Mouse (Mus musculus) mouse embryonic stem cell (cell line): Measurements from ENCODE around the gene Fbxl13.

ENCODE experiments used
- in situ Hi-C, 2 experiments: fragments of 300-500 bp; cut with MboI; formaldehyde crosslinking; loops; 1 replicate in 1 of 2; 3 replicates in 1 of 2; pipeline ENCODE4 v1.14.3; 2019 to 2020; ENCODE audit warnings: low sequenced_read_pairs in 2 of 2, low pct_unique_long_range_greater_than_20kb in 1 of 2, mixed read lengths in 1 of 2; ENCODE audit not compliant: unreplicated experiment in 1 of 2

Gene Fbxl13

DNA sequence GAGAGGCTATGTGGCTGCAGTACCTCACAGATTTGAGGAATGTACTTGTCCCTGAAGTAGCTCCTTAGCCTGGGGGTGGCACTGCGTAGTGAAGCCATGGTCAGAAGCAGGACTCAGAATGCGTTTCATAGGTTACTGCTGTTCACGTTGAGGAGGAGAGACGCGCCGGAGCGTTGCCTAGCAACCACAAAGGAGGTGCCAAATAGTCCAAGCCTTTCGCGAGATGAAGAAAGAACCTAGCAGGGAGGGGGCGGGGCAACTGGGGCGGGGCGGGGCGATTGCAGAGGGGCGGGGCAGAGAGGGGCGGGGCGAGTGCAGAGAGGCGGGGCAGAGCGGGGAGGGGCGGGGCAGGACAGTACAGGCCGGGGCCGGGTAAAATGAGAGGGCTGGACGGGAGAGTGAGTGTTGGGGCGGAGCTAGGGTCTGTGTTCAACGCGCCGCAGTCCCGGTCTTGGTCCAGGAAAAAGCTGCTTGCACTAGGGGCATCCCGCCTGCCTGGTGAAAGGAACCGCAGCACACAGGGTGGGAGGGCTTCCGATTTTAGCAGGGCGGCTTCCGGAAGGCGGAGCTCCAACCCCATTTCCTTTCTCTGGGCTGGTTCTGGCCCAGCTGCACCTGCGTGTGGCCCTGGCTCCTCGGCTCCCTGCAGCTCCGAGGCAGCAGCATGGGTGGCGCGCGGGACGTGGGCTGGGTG is at the start of gene Fbxl13, which contains the start of gene Armc10:
Fbxl13 (minus strand) TSS at position 196 of the 694 bp plus-strand sequence.
Armc10 (plus strand) TSS at position 375 of the 694 bp plus-strand sequence.
- in situ Hi-C loops: no loop called here

DNA sequence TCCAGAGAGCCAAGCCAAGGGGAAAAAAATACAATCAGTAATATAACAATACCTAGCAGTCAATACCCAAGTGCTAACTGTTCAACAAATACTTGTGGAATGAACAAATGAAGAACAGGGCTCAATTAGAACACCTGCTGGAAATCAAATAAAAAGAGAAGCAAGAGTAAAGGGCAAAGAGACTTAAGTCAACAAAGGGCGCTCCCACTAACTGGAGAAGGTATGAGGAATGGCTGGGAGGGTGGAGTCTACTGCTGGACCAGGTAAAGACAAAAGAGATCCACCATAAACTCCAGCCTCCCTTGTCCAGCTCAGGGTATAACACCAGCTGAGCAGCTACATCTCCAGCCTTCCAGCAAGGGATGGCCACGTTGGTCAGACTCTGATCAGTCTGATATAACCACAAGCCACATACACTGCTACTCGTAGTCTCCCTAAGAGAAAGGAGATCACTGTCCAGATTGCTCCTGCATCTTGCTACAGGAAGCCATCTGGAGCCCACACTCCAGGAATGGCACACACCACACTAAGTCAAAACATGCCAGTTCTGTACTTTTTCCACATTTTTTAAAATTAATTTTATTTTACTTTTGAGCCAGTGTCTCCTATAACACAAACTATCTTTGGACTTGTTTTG is 49.5 kb upstream of the Fbxl13 start:
- in situ Hi-C loops: no loop called here

DNA sequence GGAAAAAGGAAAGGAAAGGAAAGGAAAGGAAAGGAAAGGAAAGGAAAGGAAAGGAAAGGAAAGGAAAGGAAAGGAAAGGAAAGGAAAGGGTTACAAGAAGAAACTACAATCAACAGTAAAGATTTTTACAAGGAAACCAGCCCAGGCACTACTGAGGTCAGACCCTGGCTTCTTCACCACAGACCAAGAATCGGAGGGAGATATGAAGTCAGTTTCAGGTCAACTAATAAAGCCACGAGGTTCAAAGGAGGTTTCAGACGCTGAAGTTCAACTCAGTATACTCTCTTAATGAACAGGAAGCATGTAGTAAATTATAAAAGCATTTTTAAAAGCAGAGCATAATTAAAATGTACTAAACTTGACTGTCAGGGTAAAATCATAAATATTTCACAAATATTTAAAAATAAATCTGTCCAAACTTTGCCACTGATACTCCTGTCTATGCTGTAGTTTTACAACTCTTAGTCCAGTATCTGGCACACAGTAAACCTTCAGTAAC is 48.0 kb upstream of the Fbxl13 start:
- in situ Hi-C loops: no loop called here

DNA sequence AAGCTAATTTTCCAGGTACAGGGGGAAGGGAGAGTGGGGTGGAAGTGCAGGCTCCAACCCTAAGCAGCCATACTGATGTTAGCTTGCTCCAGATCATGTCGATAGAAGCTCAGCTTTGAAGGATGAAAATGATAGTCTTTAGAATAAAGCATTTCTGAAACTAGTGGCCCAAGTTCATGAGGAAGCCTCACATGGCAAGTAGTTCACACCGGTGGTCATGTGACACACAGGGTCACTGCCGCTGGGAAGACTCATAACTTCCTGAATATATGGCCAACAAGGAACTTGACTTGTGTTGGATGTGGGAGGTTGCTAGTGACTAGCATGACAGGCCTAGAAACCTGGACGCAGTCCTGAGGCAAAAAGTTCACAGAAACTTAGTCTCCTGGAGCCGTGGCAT is 46.8 kb upstream of the Fbxl13 start:
- in situ Hi-C loops: no loop called here

DNA sequence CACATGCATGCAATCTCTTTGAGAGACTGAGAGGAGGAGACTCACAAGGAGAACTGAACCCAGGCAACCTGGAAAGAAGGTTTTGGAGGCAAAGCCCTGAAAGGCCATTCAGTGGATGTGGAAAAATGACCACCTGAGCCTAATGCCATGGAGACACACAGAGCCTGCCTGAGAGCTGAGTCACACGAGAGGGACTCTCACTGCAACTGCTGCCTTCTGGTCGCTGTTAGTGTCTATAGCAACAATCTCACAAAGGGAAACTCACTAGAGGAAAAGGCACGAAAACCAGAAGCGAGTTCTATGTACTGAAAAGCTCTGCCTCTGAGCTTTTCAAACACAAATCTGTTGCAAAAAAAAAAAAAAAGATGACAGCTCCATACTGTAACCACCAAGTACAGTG is 41.6 kb upstream of the Fbxl13 start:
- in situ Hi-C loops: no loop called here

DNA sequence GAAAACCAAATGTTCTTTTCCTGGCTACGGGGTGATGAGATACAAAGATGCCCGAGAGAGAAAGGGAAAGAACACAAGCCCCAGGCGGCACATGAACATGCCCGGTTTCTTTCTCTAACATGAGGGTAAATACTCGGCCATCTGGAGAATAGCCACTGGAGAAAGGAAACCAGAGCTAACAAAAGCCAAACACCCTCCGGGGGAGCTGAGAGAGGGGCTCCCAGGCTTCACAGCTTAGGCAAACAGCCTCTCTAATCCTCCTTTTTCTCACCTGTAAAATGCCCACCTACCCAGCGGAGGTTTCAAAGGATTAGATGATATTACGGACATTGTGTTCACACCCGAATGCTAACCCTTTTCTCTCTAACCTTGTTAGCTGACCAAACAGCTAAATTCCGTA is 39.6 kb upstream of the Fbxl13 start:
- in situ Hi-C loops: no loop called here

DNA sequence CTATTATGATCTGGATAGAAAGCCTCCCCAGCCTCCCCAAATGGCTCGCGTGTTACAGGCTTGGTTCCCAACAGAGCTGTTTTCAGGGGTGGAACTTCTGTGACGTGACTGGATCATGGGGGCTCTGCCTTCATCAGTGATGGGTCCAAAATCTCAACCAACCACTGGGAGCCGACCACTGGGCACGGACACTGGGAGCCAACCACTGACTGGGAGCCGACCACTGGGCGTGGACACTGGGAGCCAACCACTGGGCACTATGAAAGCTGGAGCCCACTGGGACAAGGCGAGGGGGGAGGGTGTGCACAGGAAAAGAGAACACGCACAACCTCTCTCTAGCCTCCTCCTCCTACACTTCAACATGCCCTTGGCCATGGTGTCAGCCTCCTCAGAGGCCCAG is 38.4 kb upstream of the Fbxl13 start:
- in situ Hi-C loops: no loop called here

DNA sequence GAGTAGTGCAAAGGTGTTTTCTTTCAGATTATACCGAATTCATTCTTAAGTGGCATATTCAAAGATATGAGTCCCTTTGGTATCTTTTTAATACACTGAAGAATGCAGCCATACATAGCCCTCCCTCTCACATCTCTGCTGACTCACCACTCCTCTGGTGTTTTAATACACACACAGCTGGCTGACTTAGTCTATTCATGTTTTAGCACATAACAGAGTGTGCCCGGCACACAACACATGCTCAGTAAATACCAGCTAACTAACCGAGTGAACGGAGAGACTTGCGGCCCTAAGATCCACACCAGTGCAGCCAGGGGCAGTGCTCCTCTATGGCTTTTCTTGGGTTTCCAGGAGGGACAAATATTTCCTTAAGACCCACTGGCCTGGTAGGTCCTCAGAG is 35.5 kb upstream of the Fbxl13 start:
- in situ Hi-C loops: no loop called here

DNA sequence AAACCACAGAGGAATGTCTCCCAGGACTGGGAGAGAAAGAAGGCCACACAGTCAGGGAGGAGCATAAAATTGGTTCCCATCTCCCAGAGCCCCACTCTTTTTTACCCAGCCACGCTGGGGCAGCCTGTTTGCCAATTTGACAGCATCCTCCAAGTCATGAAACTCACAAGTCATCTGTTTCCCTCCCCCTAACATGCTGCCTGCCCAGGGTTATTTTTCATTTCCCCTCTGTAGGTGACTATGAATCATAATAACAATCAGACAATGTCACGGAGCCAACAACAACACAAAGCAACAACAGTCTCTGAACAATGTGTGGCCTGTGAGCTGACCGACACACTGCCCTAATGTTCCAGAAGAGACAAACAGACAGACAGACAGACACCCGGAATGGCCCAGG is 34.6 kb upstream of the Fbxl13 start:
- in situ Hi-C loops: no loop called here

DNA sequence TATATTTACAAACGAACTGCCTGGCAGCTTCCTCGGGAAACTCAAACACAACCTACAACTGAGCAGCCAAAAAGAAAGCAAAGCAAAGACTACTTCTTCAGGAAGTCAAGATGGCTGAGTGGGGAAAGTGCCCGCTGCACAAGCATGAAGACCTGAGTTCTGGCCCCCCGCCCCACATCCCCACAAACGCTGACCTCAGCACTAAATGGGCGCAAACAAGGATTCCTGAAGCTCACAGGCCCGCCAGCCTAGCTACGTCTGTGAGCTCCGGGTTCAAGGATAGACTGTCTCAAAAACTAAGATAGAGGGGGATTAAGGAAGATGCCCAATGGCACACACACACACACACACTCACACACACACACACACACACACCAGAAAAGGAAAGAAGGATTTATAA is 32.9 kb upstream of the Fbxl13 start:
- in situ Hi-C loops: no loop called here

DNA sequence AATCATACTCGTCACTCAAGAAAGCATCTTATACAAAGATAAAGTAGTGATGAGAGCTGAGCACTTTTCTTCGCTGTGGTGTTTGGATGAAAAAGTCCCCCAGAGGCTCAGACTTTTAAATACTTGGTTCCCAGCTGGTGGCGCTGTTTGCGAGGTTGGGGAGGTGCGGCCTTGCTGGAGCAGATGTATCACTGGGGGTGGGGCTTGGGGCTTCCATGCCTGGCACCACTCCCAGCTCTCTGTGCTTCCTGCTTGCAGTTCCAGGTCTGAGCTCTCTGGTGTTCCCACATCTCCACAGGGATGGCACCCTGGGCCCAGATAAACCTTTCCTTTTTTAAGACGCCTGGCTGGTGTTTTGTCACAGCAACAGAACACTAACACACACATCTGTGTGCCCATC is 32.5 kb upstream of the Fbxl13 start:
- in situ Hi-C loops: no loop called here

DNA sequence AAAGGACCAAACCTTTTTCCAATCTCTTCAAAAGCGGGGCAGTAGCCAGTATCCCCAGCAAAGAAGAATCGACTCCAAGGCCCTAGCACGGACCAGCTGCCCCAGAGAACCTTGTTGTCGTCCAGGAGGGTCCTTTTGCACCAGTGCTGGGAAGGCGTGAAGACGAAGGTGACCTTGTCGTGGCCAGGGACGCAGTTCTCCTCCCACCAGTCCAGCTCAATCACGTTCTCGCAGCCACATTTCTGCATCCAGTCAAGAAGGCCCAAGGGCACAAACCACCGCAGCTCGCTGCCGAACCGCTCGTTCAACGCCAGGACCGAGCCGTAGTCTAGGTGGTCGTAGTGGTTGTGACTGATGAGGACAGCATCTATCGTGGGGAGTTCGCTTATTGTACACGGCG is 30.1 kb upstream of the Fbxl13 start:
- in situ Hi-C loops: no loop called here

DNA sequence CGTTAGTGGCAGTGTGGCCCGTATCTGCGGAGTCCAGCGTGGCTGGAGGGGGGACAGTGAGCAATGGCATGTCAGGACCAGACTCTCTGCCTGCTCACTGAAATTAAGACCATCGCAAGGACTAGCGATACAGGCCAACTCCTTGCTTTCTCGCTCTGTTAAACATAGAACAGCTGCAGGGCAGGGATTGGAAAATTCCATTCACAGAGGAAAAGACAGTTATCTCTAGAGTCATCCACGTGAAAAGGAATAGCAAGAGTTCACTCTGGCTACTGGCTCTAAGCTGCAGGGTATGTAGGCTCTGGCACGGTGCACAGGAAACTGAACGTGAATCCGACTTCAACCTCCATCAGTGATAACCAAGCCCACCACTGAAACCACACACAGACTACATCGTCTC is 29.6 kb upstream of the Fbxl13 start:
- in situ Hi-C loops: no loop called here

DNA sequence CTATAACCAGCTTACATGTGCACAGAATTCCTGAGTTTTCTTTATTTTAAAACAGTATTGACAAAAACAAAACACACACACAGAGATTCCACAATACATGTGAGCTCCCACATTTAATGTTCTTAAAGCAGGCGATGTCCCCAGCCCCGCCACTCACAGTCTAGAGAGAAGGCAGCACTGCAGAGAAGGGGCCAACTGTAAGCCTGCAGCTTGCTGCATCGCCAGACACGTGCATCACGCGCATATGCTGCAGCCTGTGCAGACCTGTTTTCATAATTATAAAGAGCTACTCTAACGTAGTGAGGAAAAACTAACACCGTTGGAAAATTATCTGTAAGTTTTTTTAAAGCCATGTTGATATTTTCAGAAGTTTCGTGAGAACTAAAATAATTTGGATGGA is 28.3 kb upstream of the Fbxl13 start:
- in situ Hi-C loops: no loop called here

DNA sequence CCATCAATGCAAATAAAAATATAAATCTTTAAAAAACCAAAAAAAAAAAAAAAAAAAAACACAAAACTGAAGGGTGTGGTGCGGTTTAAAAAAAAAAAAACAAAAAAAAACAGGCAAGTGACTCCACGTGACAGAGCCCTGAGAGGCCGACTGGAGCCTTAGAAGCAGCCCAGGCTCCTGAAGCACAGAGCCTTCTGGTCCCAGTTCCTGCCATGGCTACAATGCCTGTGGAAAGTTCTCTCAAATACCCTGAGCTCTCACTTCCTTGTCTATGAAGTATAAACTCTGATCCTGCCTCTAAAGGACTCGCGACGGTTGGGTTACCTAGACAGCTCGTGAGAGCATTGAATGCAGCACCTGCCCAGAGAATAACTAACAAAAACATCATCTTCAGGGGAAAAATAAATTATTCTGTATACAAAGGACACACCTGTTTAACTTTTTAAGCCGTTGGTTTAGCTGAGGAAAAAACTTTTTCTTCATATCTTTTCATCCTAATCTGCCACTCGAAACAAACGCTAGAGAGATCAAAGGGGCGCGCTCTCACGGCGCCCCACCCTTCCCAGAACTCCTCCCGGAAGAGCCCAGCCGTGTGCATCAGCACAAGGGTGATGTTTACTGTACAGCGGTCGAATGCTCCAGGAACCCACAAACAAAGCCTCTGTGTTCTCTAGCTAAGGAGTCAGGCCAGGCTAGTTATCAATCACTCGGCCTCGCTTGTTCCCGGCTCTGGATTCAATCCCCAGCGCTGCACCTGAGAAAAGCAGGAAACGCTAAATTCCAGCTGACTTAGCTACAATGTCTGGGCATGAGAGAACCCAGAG is 27.6 kb upstream of the Fbxl13 start:
- in situ Hi-C loops: no loop called here

DNA sequence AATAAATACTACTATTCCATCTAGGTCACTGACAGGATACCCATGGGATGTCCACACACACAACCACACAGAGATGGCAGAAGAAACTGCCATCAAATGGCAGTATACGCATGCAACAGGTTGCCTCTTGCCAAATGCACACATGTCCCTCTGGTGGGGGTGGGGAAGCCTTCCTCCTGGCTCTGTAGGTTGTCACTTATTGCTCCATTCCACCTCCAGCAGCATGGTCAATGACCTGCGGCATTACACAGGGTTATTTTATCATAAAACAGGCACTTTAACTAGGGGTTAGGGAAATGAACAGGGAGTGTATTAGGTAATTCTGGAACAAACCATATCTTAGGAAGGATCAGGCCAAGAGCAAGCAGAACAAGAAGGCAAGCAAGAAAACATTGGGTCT is 23.9 kb upstream of the Fbxl13 start:
- in situ Hi-C loops: no loop called here

DNA sequence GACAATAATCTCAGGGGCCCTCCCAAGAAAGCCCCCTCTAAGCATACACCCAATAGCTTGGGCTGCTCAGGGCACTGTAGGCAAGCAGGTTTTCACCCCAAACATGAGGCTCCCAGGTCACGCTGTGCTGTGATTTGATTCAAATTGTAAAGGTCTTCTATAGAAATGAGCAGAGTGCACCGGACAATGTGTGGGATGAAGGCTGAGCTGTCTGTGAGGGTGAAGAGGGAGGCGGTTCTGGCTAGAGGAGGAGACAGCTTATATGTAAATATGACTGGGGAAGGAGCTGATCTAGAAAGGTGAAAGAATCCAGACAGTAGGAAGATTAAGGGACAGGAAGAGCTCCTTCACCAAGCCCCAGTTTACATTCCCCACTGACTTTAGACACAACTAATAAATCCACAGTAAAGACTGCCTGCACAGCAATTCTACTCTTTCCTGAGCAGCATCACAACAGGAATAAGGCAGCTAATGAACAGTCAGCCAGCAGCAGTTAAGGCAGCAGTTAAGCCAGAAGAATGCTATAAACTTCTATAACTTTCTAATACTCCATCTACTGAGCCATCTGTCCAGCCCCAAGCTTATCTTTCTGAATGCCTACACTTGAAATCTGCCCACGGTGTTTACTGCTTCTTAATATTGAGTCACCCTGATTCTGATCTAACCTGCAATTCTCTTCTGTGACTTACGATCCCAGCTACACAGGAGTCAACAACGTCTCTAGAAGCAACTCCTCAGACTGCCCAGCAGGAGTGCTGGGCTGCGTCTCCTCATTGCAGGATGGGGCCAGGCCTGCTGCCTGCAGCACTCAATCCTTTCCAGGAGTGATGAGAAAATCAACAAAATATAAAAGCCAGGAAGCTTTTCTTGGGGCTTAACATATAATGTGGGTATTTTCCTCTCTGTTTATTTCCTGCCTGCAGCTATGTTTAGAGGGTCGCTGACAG is 22.0 kb upstream of the Fbxl13 start:
- in situ Hi-C loops: no loop called here

DNA sequence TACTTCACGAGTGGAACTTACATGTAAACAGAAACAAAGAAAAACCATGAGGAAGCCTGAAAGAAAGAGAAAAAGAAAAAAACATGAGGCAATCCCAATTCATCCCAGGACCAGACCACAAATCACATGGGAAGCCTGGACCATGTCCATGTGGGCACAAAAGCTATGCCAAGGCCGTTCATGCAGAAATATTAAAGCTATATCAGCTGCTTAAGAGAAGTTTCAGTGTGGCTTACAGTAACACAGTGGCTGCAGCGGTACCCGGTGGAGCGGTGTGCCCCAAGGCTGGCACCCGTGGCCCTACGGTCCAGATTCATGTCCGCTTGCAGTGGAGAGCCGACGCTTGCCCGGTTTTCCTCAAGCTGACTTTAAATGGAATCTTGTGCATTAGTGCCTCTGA is 17.6 kb upstream of the Fbxl13 start:
- in situ Hi-C loops: no loop called here
